Mouse (Mus musculus) cerebellum, adult 2 months (tissue): Measurements from ENCODE around the gene Epm2aip1.

Experiments used
- CTCF ChIP-seq: fragments of 200-500 bp; IDR thresholded peaks from 2 replicates; pipeline ENCODE4 v1.5.1; 2011; ENCODE audit warnings: low read depth, mild to moderate bottlenecking, control low read depth, low read length, moderate library complexity, borderline replicate concordance; ENCODE audit not compliant: insufficient read depth
- POLR2A ChIP-seq: fragments of 200-500 bp; IDR thresholded peaks from 2 replicates; pipeline ENCODE4 v1.6.1; 2011; ENCODE audit warnings: low read length, control low read depth, borderline replicate concordance; ENCODE audit not compliant: insufficient read depth

- TF ChIP-seq POLR2A (no peak), CTCF (no peak)
Observed at GRCm38 (mm10) chr9:111228446-111228845, 43.3 kb upstream of the Epm2aip1 start.
